Mouse (Mus musculus) layer of hippocampus, adult 18-20 months (tissue): ENCODE measurements around the gene Wdr83. TPM values are rescaled to one million over a fixed set of nuclear protein-coding genes. Genes with fewer than 3 reads are reported as not detected.
A peak's percentile ranks its signal among the peaks of the same experiment; 100 is the strongest.

ENCODE experiments used
- DNase-seq, 2 experiments: peaks; one replicate each; pipeline ENCODE4 v3.0.0; 2022; ENCODE audit warnings: low spot score in 2 of 2
- microRNA-seq, 2 experiments: library from miRNA; unstranded; fragments of <30 nt; microRNA quantifications; one replicate each; pipeline ENCODE4 v1.2.0; 2021
- total RNA-seq, 2 experiments: library from RNA; stranded (reverse); gene quantifications; 2 replicates each; pipeline ENCODE4 v1.2.3; 2021

Gene Wdr83
- total RNA-seq, 2 experiments from 2014 or later, result 28.1 to 32.3 TPM

- DNase-seq, result no peak
Measured at GRCm38 (mm10) chr8:85035728-85036310, 45.3 kb downstream of the Wdr83 start.

- DNase-seq, result no peak
Measured at GRCm38 (mm10) chr8:85035165-85035727, 45.9 kb downstream of the Wdr83 start.

- DNase-seq, result peak in 1 of 2 experiments; percentile 77
Measured at GRCm38 (mm10) chr8:85034764-85035163, 46.3 kb downstream of the Wdr83 start.

- DNase-seq, result no peak
Measured at GRCm38 (mm10) chr8:85033867-85034266, 47.2 kb downstream of the Wdr83 start.

GRCm38 (mm10) chr8:85032622-85033311 is 48.3 kb downstream of the Wdr83 start:
- no peak for DNase-seq

GRCm38 (mm10) chr8:85029271-85029670 is 51.8 kb downstream of the Wdr83 start:
- no peak for DNase-seq

GRCm38 (mm10) chr8:85027922-85028321 is 53.2 kb downstream of the Wdr83 start:
- DNase-seq, result no peak

GRCm38 (mm10) chr8:85027516-85027855 is 53.6 kb downstream of the Wdr83 start:
- DNase-seq, result no peak

- DNase-seq, result peak; percentile 93 to 97
Measured at GRCm38 (mm10) chr8:85026670-85027515, 54.2 kb downstream of the Wdr83 start, which contains the start of gene Trir. Gene Trir, plus strand, starts transcription at chr8:85026823.

- DNase-seq, result peak; percentile 80 to 93
Measured at GRCm38 (mm10) chr8:85025098-85025932, 55.8 kb downstream of the Wdr83 start, which contains the start of gene Asna1. Gene Asna1, minus strand, starts transcription at chr8:85025281.

Small RNA genes lying within 50 kb of the gene (microRNA-seq; reads per million reads assigned to microRNA genes)
- gene Gm23388 (0 to 0.20 reads per million in 2 experiments), gene Mir7070 (0.74 to 2.0 reads per million in 2 experiments)

Other genes with a start within 250 kb of the Wdr83 start
- gene Gadd45gip1, start 249.8 kb downstream of the Wdr83 start, total RNA-seq, result 10 to 100 TPM; 27.3 to 27.4 TPM
- gene Rad23a, start 240.6 kb downstream of the Wdr83 start, total RNA-seq, result 10 to 100 TPM; 63.8 to 77.0 TPM
- gene Calr, start 234.4 kb downstream of the Wdr83 start, total RNA-seq, result 100 to 1,000 TPM; 506 to 521 TPM
- 10 to 100 TPM; 48.8 to 50.1 TPM for gene Farsa, start 224.3 kb downstream of the Wdr83 start, total RNA-seq
- 10 to 100 TPM; 15.7 to 16.5 TPM for gene Syce2, start 209.2 kb downstream of the Wdr83 start, total RNA-seq
- 10 to 100 TPM; 38.3 to 38.5 TPM for gene Gcdh, start 187.4 kb downstream of the Wdr83 start, total RNA-seq
- gene Klf1, start 179.4 kb downstream of the Wdr83 start, total RNA-seq, result under 1 TPM in 1 of 2 experiments, not detected in 1; 0.27 TPM
- 1 to 10 TPM; 2.8 to 5.1 TPM for gene Dnase2a, start 172.7 kb downstream of the Wdr83 start, total RNA-seq
- 10 to 100 TPM; 71.8 to 73.3 TPM for gene Mast1, start 143.9 kb downstream of the Wdr83 start, total RNA-seq
- gene Rtbdn, start 134.3 kb downstream of the Wdr83 start, total RNA-seq, result 1 to 10 TPM in 1 of 2 experiments, under 1 TPM in 1; 0.87 to 1.1 TPM
- not detected for gene Gm49661, start 111.9 kb downstream of the Wdr83 start, total RNA-seq
- gene Prdx2, start 111.7 kb downstream of the Wdr83 start, total RNA-seq, result 100 to 1,000 TPM; 319 to 358 TPM
- gene Rnaseh2a, start 111.5 kb downstream of the Wdr83 start, total RNA-seq, result 10 to 100 TPM; 41.8 to 46.2 TPM
- 100 to 1,000 TPM; 102 to 103 TPM for gene Junb, start 102.6 kb downstream of the Wdr83 start, total RNA-seq
- 1 to 10 TPM; 8.1 to 9.5 TPM for gene Hook2, start 90.7 kb downstream of the Wdr83 start, total RNA-seq
- not detected for gene Best2, start 66.8 kb downstream of the Wdr83 start, total RNA-seq
- 100 to 1,000 TPM; 122 to 125 TPM for gene Asna1, start 56.0 kb downstream of the Wdr83 start, total RNA-seq
- gene Trir, start 54.5 kb downstream of the Wdr83 start, total RNA-seq, result 100 to 1,000 TPM; 132 to 133 TPM
- gene Tnpo2, start 44.4 kb downstream of the Wdr83 start, total RNA-seq, result 100 to 1,000 TPM; 163 to 179 TPM
- 10 to 100 TPM; 19.3 to 19.8 TPM for gene Fbxw9, start 21.3 kb downstream of the Wdr83 start, total RNA-seq
- not detected for gene Gm5741, start 13.3 kb downstream of the Wdr83 start, total RNA-seq
- 10 to 100 TPM; 53.2 to 56.1 TPM for gene Dhps, start 9.5 kb downstream of the Wdr83 start, total RNA-seq
- gene Wdr83os, start 566 bp downstream of the Wdr83 start, total RNA-seq, result 10 to 100 TPM; 60.9 to 65.6 TPM
- gene Man2b1, start 2.0 kb upstream of the Wdr83 start, total RNA-seq, result 10 to 100 TPM; 33.8 to 34.5 TPM
- gene Zfp791, start 41.8 kb upstream of the Wdr83 start, total RNA-seq, result 1 to 10 TPM; 6.7 to 7.2 TPM
- not detected for gene Cks1brt, start 70.6 kb upstream of the Wdr83 start, total RNA-seq
- not detected for gene Olfr371, start 144.7 kb upstream of the Wdr83 start, total RNA-seq
- 10 to 100 TPM; 29.1 to 29.6 TPM for gene Orc6, start 218.3 kb upstream of the Wdr83 start, total RNA-seq
- gene Vps35, start 218.5 kb upstream of the Wdr83 start, total RNA-seq, result 100 to 1,000 TPM; 126 to 129 TPM